Mouse (Mus musculus): ENCODE measurements around the gene Snrnp70.
"Not testable (repeated sequence)": the region's sequence is repeated elsewhere in the genome, so short reads cannot be mapped to it uniquely, and the experiment has no call there.

Snrnp70 gene

DNA sequence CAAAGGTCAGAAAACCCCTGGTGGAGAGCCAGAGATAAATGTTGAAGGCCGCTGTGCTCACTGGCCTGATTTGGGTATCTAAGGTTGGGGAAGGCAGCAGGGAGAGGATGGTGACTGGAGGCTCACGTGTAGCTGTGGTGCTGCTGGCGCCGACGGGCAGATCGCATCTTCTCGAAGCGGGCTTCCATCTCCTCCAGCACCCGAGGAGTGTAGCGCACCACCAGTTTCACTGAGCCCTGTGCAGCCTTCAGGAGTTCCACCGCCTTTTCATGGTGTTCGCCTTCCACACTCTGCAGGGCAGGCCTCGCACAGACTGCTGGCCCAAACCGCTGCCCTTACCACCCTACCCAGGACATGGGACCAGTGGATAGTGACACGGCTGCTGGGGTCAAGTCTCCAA lies 27.4 kb downstream of the Snrnp70 start:
- no peak for DNase-seq (ENCODE audit: low read depth, low spot score)

GRCm38 (mm10) chr7:45367020-45367880 lies 28.3 kb downstream of the Snrnp70 start:
- peak; percentile 93 for DNase-seq (ENCODE audit: low read depth, low spot score)

DNA sequence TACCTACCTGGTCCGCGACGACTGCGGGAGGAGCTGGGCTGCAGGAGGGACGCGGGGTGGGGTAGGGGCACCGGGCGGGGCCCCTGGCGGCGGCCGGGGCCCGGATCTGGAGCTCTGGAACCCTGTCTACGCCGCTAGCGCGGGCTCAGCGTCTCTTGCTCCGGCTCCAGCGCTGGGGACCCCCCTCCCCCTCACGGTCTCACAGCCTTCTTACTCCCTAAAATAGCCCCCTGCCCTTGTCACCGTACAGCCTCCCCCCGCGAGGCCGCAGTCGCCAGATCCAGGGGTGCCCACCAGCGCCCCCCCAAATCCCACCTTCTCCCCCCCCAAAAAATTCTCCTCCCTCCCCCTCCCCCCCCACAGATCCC lies 28.9 kb downstream of the Snrnp70 start, which contains the start of gene Ppfia3:
TSS of gene Ppfia3 (minus strand) at position 368 of the 368 bp plus-strand sequence.
- no peak for DNase-seq (ENCODE audit: low read depth, low spot score)

DNA sequence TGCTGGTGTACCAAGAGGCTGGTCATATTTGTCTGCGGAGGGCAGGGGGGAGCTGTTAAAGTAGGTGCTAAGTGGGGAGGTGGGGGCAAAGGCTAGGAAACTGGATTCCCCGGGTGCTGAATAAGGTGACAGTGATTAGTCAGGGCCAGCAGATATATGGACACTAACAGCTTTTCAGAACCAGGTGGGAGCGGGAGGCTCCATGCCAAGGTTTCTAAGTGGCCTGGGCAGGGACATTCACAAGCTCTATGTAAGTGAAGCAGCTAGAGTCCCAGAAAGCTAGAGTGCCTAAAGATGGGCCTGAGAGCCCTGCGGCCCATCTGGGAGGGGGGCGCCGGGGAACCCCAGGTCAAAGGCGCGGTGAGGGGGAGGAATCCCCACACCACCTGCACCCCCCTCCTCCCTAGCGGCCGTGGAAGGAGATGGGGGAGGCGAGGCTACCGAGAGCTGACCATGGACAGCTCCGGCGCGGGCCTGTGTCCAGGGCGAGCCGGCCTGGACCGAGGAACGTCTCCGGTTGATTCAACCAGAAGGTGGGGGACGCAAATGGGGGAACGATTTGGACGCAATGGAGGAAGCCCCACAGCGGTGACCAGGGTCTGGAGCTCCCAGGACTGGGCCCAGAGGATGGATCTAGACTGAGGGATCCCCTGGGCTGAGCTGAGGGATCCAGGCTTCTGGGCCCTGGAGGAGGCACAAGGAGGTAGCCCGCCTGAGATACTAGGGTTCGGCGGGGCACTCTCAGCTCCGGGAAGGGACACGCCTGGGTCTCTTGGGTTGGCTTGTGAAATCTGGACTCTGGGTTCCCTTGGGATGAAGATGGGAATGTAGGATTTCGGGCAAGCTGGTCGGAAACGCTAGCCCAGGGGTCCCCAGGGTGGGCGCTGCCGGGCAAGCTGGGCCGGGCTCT lies 29.5 kb downstream of the Snrnp70 start:
- DNase-seq (ENCODE audit: low read depth, low spot score), result no peak

GRCm38 (mm10) chr7:45363983-45364382 lies 31.6 kb downstream of the Snrnp70 start:
- no peak for DNase-seq (ENCODE audit: low read depth, low spot score)

DNA sequence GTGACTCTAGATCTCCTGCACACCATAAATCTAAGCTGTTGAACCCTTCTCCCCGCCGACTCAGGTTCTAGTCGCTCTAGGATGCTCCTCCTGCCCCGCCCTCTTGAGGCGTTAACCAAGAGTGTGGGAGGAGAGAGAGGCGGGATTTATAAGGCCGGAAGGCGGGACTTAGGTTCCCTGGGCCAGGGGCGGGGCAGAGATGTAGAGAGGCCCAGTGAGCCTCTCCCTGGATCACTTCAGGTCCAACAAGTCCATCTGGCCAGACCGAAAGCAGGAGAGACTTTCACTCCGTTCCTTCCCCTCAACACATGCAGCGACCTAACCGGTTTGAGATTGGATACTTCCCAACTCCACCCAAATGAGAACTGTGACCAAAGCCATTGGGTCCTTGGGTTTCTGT lies 32.7 kb downstream of the Snrnp70 start:
- DNase-seq (ENCODE audit: low read depth, low spot score), result no peak

- peak; percentile 56 for DNase-seq (ENCODE audit: low read depth, low spot score)
Measured at GRCm38 (mm10) chr7:45361243-45361804, 34.2 kb downstream of the Snrnp70 start.

DNA sequence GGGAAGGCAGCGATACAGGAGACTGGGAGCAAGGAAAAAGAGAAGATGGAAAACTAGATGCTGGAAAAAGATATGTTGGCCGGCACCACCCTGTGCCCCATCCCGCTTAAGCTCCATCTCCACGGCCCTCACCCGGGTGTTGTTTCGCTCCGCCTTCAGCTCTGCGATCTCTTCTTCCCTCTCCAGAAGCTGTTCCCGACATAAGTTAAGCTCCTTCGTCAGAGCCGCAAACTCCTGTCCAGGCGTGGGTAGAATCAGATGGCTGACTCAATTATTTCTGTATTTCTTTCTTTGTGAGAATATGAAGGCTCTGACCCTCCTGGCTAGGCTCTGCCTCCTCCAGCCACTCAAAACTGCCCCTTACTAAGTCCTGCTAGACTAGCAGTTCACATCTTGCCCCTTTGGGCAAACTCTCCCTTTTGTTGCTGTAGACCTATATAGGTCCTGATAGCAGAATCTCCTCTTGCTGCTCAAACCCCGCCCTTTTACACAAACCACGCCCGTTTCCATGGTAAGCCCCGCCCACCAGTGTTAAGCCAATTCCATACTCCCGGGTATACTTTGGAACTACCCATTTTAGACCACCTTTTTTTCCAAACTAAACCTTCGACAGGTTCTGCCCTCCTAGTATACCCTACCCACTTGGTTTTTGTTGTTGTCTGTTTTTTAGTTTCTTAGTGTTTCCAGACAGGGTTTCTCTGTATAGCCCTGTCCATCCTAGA lies 35.0 kb downstream of the Snrnp70 start:
- no peak for DNase-seq (ENCODE audit: low read depth, low spot score)

DNA sequence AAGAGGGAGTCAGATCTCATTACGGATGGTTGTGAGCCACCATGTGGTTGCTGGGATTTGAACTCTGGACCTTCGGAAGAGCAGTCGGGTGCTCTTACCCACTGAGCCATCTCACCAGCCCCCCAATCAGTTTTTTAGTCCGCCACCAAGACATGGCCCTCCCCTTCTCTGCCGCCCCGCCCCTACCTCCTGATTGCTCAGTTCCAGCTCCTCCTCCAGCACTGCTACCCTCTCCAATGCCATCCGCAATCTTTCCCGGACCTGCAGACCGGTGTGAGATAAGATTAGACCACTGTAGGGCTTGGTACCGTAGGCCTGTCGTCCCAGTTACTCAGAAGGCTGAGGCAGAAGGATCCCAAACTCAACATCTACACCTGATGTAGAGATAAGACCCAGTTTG lies 36.5 kb downstream of the Snrnp70 start:
- not testable (repeated sequence) for DNase-seq (ENCODE audit: low read depth, low spot score)

GRCm38 (mm10) chr7:45356087-45356486 lies 39.5 kb downstream of the Snrnp70 start:
- no peak for DNase-seq (ENCODE audit: low read depth, low spot score)

- no peak for DNase-seq (ENCODE audit: low read depth, low spot score)
Measured at GRCm38 (mm10) chr7:45355318-45356020, 40.1 kb downstream of the Snrnp70 start.

- DNase-seq (ENCODE audit: low read depth, low spot score), result no peak
Measured at GRCm38 (mm10) chr7:45353041-45353440, 42.5 kb downstream of the Snrnp70 start.

GRCm38 (mm10) chr7:45346905-45347304 lies 48.6 kb downstream of the Snrnp70 start:
- no peak for DNase-seq (ENCODE audit: low read depth, low spot score)

DNA sequence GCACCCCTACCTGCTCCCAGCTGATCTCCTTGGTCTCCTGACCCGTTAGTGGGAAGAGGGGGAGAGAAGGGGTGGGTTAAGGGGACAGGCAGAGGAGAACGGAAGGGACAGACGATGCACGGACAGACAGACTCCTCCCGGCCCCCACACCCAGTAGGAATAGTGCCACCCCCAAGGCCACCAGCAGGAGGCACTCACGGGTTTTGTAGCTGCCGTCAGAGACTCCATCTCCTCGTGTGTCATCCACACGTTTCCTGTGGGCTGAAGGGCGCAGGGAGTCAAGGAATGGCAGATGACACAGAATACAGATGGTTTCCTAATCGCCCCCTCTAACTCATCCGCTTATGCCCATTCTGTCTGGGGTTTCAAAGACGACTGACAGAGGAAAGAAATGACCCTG lies 52.0 kb downstream of the Snrnp70 start:
- no peak for DNase-seq (ENCODE audit: low read depth, low spot score)

DNA sequence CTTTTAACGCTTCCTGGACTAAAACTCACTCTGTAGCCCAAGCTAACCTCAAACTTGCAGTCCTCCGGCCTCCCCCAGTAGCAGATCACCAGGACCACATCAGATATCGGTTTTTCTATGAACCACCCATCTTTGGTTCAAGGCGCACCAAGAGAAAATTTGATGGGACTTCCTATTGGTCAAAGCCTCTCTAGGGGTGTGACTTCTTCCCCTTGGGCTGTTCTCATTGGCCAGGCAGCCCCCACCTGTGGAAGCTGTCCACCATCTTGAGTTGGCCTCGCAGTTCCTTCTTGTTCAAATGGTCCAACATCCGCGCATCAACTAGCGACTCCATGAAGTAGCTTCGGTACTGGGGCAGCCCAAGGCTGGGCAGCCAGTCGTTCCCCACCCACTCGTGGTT lies 53.5 kb downstream of the Snrnp70 start:
- no peak for DNase-seq (ENCODE audit: low read depth, low spot score)

- no peak for DNase-seq (ENCODE audit: low read depth, low spot score)
Measured at GRCm38 (mm10) chr7:45341303-45341702, 54.2 kb downstream of the Snrnp70 start.

- no peak for DNase-seq (ENCODE audit: low read depth, low spot score)
Measured at GRCm38 (mm10) chr7:45340669-45341068, 54.9 kb downstream of the Snrnp70 start.

GRCm38 (mm10) chr7:45340066-45340442 lies 55.5 kb downstream of the Snrnp70 start:
- DNase-seq (ENCODE audit: low read depth, low spot score), result no peak

DNA sequence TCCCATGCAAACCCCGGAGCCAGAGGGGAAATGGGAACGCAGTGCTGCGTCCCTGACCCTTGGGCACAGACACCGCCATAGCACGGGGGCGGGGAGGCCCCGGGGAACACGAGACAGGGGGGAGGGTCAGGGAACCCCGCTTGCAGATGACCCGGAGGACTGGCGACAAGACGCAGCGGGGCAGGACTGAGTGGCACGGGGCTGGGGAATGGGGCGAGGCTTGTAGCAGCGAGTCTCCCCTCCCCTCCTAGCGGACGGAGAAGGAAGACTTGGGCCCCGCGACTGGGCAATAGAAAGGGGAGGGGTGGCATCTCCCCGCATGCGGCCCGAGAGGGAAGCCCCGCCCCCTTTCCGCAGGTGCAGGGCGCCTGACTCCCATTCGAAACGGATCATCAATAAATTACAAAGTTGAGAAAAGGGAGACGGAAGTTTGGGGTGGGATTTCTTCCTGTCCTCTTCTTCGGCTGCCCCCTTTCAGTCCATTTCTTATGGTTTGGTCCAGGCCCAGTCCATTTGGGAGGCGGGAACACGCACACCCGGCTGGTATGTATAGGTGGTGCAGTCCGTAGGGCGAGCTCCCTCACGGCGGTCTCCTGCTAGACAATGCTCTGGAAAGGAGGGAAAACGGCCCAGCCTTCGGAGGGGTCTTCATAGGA lies 56.0 kb downstream of the Snrnp70 start:
- DNase-seq (ENCODE audit: low read depth, low spot score), result no peak

DNA sequence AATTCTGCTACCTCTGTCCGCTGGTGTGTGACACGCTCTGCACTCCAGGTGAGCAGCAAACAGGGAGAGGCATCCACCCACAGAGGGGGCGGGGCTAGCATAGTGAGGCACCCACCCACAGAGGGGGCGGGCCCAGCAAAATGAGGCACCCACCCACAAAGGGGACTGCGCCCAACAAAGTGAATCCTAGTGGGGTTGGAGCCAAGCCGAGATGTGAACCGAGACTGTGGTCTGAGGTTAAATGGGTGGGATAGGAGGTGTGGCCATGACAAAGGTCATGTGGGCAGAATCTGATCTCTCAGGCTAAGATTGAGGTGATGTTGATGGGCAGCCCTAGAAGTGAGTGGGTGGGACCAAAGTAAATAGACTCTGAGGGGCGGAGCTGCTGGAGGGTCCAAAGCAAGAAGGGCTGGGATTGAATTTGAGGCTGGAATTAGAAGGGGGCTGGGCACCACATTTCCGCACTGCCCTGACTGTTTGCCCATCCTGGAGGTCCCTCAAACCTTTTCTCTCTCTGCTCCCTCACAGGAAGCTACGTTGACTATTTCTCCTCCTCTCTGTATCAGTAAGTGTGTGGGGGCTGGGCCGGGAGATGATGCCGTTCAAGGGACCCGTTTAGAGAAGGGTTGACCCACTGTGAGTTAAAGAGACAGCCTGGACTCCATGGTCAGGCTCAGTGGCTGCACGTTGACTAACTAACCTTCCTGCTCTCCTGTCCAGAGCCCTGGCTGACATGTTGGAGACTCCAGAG lies 57.2 kb downstream of the Snrnp70 start:
- DNase-seq (ENCODE audit: low read depth, low spot score), result no peak

Data from brain, embryonic 18.5 days (tissue).